11 mouse cellular contexts compared by ENCODE assay signal in genomic region chr11:84817362-84817761, GRCm38 (mm10). TPM values are rescaled to one million over a fixed set of nuclear protein-coding genes. Genes with fewer than 3 reads are reported as not detected.
DNase-seq lines count a peak whose midpoint lies in the region; TF ChIP-seq lines count a peak whose summit lies in the region.
"Had no signal": no experiment of that assay in that cellular context is flagged by ENCODE, and none has a peak within 500 bp of the region (broad histone marks: within the 10 kb centered on the region; RNA-seq: fewer than 3 reads in every experiment).

No protein-coding gene starts in this region.

- no peak overlapping the region for H3K4me3 ChIP-seq in heart, adult 2 months
- no peak overlapping the region for H3K4me3 ChIP-seq in small intestine, adult 2 months (ENCODE audit: low read depth, low read length)

- no peaks in the 10 kb centered on the region for H3K36me3 ChIP-seq in heart, adult 2 months (ENCODE audit: control insufficient read depth, insufficient read depth, low read length)
- peaks cover 29% of the 10 kb centered on the region for H3K36me3 ChIP-seq in small intestine, adult 2 months (ENCODE audit: control insufficient read depth, insufficient read depth, low read length)
- H3K36me3 ChIP-seq: neural tube, embryonic 13.5 days had no signal

- no peak overlapping the region for H3K27ac ChIP-seq in heart, adult 2 months
- H3K27ac ChIP-seq in small intestine, adult 2 months (ENCODE audit: insufficient read depth, low read depth, low read length), result no peak overlapping the region
- H3K27ac ChIP-seq: embryonic facial prominence, embryonic 13.5 days; neural tube, embryonic 13.5 days had no signal

- intact Hi-C loops in heart, adult 2 months (cut with DNase I), result loop anchor here (5.0 kb wide), 1 partner anchor 305 kb away; the partner anchor contains the start of gene Aatf
- intact Hi-C loops in heart, postnatal 36 days (cut with DNase I), result loop anchor here (2.0 to 5.0 kb wide), 2 partner anchors 305 to 387 kb away; partner anchors contain the start of gene Aatf

- peak in 1 of 2 experiments; percentile 15 for DNase-seq in heart, adult 2 months
- DNase-seq in heart, postnatal 36 days, result no peak
- DNase-seq in right cerebral cortex, postnatal 14 days, result peak; percentile 60
- DNase-seq in right cerebral cortex, postnatal 25 days, result no peak
- DNase-seq in R1 (ENCODE audit: low read depth, low spot score), result peak; percentile 93
- no peak for DNase-seq in gastrocnemius, postnatal 10 days
- no peak for DNase-seq in right cerebral cortex, postnatal 10 days (ENCODE audit: low spot score in 2 of 2)

- peak; percentile 45 for TF ChIP-seq CTCF in heart, adult 2 months (IDR thresholded peaks at IDR 0.05)
- peak; percentile 44; the same call in 1 of the 2 replicates for TF ChIP-seq CTCF in small intestine, adult 2 months (IDR thresholded peaks at IDR 0.05; ENCODE audit: extremely low read depth, insufficient read length, insufficient replicate concordance, low read depth, low read length)

- TF ChIP-seq EP300 in heart, adult 2 months (IDR thresholded peaks at IDR 0.05; ENCODE audit: insufficient read depth, low read depth, low read length), result no peak

- WGBS in heart, adult 2 months, result 72% methylated on average over 6 of the region's 6 CpGs
- 82% methylated on average over 6 of the region's 6 CpGs for WGBS in small intestine, adult 2 months

- no peak for TF ChIP-seq POLR2A in heart, adult 2 months (IDR thresholded peaks at IDR 0.05; ENCODE audit: insufficient read depth, low read depth, low read length)
- TF ChIP-seq POLR2A in small intestine, adult 2 months (IDR thresholded peaks at IDR 0.05; ENCODE audit: low read depth, low read length), result no peak

- no peak overlapping the region for H3K9ac ChIP-seq in heart, adult 2 months (ENCODE audit: low read depth, low read length)

- peaks cover 3% of the 10 kb centered on the region for H3K4me1 ChIP-seq in heart, adult 2 months (ENCODE audit: control insufficient read depth, insufficient read depth, low read length)
- no peaks in the 10 kb centered on the region; the same call in 1 of the 2 replicates for H3K4me1 ChIP-seq in small intestine, adult 2 months (ENCODE audit: control insufficient read depth, insufficient read depth, insufficient read length, low read length)

- no peaks in the 10 kb centered on the region for H3K27me3 ChIP-seq in heart, adult 2 months (ENCODE audit: control insufficient read depth, insufficient read depth, low read length)
- H3K27me3 ChIP-seq in small intestine, adult 2 months (ENCODE audit: control insufficient read depth, insufficient read depth, low read length), result no peaks in the 10 kb centered on the region
- H3K27me3 ChIP-seq: embryonic facial prominence, embryonic 13.5 days; megakaryocyte, embryonic 14.5 days; neural tube, embryonic 13.5 days had no signal

- no peaks in the 10 kb centered on the region for H3K79me2 ChIP-seq in heart, adult 2 months (replicated peaks; ENCODE audit: control insufficient read depth, insufficient read depth, low read length)

RNA-seq across cellular contexts. Expression of gene Mrm1, which starts 2.0 kb away (rescaled TPM):
- total RNA-seq in heart, adult 2 months (2021), result 10 to 100 TPM; 18.9 to 19.7 TPM
- 14.7 and 28.1 TPM in 2 replicates for polyA plus RNA-seq in heart, adult 2 months (2012; rRNA removed)
- 10 to 100 TPM; 14.2 to 17.6 TPM for total RNA-seq in heart, postnatal 36 days (2021)
- 6.3 and 13.7 TPM in 2 replicates for polyA plus RNA-seq in small intestine, adult 2 months (2012; rRNA removed)
- 1 to 10 TPM; 3.8 to 4.9 TPM for total RNA-seq in gastrocnemius, postnatal 10 days (2021)

RNA-seq across cellular contexts. Expression of gene Dhrs11, which starts 11.4 kb away (rescaled TPM):
- total RNA-seq in heart, adult 2 months (2021), result 100 to 1,000 TPM in 1 of 2 experiments, 10 to 100 TPM in 1; 87.7 to 108 TPM
- 186 and 232 TPM in 2 replicates for polyA plus RNA-seq in heart, adult 2 months (2012; rRNA removed)
- total RNA-seq in heart, postnatal 36 days (2021), result 100 to 1,000 TPM; 102 to 108 TPM
- 295 and 763 TPM in 2 replicates for polyA plus RNA-seq in small intestine, adult 2 months (2012; rRNA removed)
- 10 to 100 TPM; 19.2 to 22.6 TPM for total RNA-seq in gastrocnemius, postnatal 10 days (2021)

RNA-seq across cellular contexts. Expression of gene Ggnbp2, which starts 53.3 kb away (rescaled TPM):
- total RNA-seq in heart, adult 2 months (2021), result 10 to 100 TPM; 47.9 to 54.9 TPM
- polyA plus RNA-seq in heart, adult 2 months (2012; rRNA removed), result 22.9 and 39.2 TPM in 2 replicates
- 10 to 100 TPM; 48.3 to 48.8 TPM for total RNA-seq in heart, postnatal 36 days (2021)
- 12.0 and 29.2 TPM in 2 replicates for polyA plus RNA-seq in small intestine, adult 2 months (2012; rRNA removed)
- 10 to 100 TPM; 40.6 to 52.8 TPM for total RNA-seq in gastrocnemius, postnatal 10 days (2021)

Comparison
In these comparisons a context has a peak if more than half of its experiments do, and no peak if none do; other contexts are left out.
1. DNase-seq: peak in right cerebral cortex, postnatal 14 days (single experiment) and R1 (single experiment); none in heart, postnatal 36 days (0 of 2), right cerebral cortex, postnatal 25 days (single experiment), gastrocnemius, postnatal 10 days (single experiment) and right cerebral cortex, postnatal 10 days (0 of 2).